Mouse (Mus musculus): ENCODE data around the gene Polg2. TPM values are rescaled to one million over a fixed set of nuclear protein-coding genes. Genes with fewer than 3 reads are reported as not detected.
"Not testable (repeated sequence)": the region's sequence is repeated elsewhere in the genome, so short reads cannot be mapped to it uniquely, and the experiment has no call there.

Polg2 gene
- polyA plus RNA-seq, 1 experiment from 2014 or later, result 15.0 TPM

DNA sequence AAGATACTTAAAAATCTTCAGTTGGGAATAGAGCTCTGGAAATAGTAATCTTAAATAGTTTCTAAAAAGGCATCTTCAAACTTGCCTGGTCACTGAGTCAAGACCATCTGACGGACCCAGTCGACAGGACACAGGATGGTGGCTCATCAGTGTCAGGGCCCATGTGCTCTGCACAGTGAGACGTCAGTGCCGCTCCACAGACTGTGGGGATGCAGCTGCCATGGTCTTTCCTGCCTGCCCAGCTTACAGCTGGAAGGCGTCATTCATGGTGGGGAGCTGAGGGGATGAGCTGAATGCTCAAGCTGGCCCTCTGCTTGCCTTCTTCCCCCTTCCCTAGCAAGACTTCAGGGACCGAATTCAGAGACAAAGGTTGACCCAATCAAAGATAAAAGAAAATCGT is 37.0 kb upstream of the Polg2 start:
- H3K36me3 ChIP-seq, result peaks cover 90% of the 10 kb centered on the region

DNA sequence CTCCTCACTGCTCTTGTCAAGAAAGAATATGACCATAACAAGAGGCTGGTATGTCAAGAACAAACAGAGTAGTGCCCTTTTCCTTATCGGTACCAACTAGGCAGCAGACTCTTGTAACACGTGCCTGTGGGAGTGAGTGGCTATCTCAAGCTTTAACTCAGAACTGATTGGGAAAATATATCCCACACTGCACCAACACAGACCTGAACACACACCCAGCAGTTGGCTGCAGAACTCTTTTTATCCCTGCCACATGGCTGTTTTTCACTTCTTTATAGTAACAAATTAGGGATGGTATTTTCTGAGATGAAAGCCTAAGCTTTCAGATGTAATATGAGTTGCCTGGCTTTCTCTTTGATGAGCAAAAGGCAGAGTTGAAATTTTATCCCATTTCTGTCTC is 36.4 kb upstream of the Polg2 start:
- no peak overlapping the region for H3K4me2 ChIP-seq (replicated peaks)
- peaks cover 92% of the 10 kb centered on the region for H3K36me3 ChIP-seq
- no peak overlapping the region for H3K9ac ChIP-seq
- H3K27ac ChIP-seq, result no peak overlapping the region
- 86% methylated on average over 2 of the region's 2 CpGs for WGBS
- H3K9me3 ChIP-seq, result no peaks in the 10 kb centered on the region
- no peak overlapping the region for H3K4me3 ChIP-seq
- H3K4me1 ChIP-seq, result peaks cover 21% of the 10 kb centered on the region
- H3K27me3 ChIP-seq, result no peaks in the 10 kb centered on the region
- ATAC-seq (ENCODE audit: low FRiP score, low read depth), result no peak

More for the DNA sequence above, 37.0 kb upstream of the Polg2 start:
- 83% methylated on average over 7 of the region's 7 CpGs for WGBS
- Histone ChIP-seq H3K4me2 (replicated peaks) (no peak overlapping the region), H3K9ac (no peak overlapping the region), H3K4me3 (no peak overlapping the region), H3K9me3 (no peaks in the 10 kb centered on the region), H3K27me3 (no peaks in the 10 kb centered on the region), H3K27ac (no peak overlapping the region), H3K4me1 (peaks cover 27% of the 10 kb centered on the region)
- ATAC-seq (ENCODE audit: low FRiP score, low read depth), result no peak

DNA sequence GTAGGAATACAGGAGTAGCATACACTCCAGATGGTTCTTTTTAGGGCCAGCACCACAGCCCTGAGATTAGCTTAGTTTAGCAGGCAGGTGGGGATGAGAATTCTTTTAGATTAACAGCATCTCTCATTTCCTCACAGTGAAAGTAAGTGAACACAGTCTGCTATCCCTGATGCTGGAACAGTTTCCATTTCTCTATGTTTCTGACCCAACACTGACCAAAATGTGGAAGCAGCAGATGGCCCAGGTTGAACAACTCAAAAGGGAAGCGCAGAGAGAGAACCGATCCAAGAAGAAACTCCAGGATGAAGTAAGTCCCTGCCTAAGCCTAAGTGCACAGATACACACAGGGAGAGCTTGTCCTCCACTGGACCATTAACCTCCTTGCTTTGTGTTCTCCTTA is 36.0 kb upstream of the Polg2 start:
- WGBS, result 96% methylated on average over 2 of the region's 2 CpGs
- no peak overlapping the region for H3K4me2 ChIP-seq (replicated peaks)
- peaks cover 21% of the 10 kb centered on the region for H3K4me1 ChIP-seq
- no peak for ATAC-seq (ENCODE audit: low FRiP score, low read depth)
- H3K27ac ChIP-seq, result no peak overlapping the region
- H3K9me3 ChIP-seq, result no peaks in the 10 kb centered on the region
- no peak overlapping the region for H3K4me3 ChIP-seq
- peaks cover 91% of the 10 kb centered on the region for H3K36me3 ChIP-seq
- no peak overlapping the region for H3K9ac ChIP-seq
- H3K27me3 ChIP-seq, result no peaks in the 10 kb centered on the region

GRCm38 (mm10) chr11:106814601-106815320 is 35.4 kb upstream of the Polg2 start:
- Histone ChIP-seq H3K4me3 (no peak overlapping the region), H3K4me1 (peaks cover 21% of the 10 kb centered on the region), H3K36me3 (peaks cover 92% of the 10 kb centered on the region), H3K4me2 (replicated peaks) (no peak overlapping the region), H3K9me3 (no peaks in the 10 kb centered on the region), H3K27me3 (no peaks in the 10 kb centered on the region), H3K27ac (no peak overlapping the region), H3K9ac (no peak overlapping the region)
- WGBS, result 72% methylated on average over 14 of the region's 14 CpGs
- ATAC-seq (ENCODE audit: low FRiP score, low read depth), result no peak

- no peak overlapping the region for H3K9ac ChIP-seq
- no peak overlapping the region for H3K4me2 ChIP-seq (replicated peaks)
- H3K4me3 ChIP-seq, result no peak overlapping the region
- no peak for ATAC-seq (ENCODE audit: low FRiP score, low read depth)
- H3K9me3 ChIP-seq, result no peaks in the 10 kb centered on the region
- WGBS, result 88% methylated on average over 7 of the region's 7 CpGs
- H3K27ac ChIP-seq, result no peak overlapping the region
- no peaks in the 10 kb centered on the region for H3K4me1 ChIP-seq
- peaks cover 94% of the 10 kb centered on the region for H3K36me3 ChIP-seq
- no peaks in the 10 kb centered on the region for H3K27me3 ChIP-seq
These were observed 33.2 kb upstream of the Polg2 start for GRCm38 (mm10) chr11:106812410-106813136.

GRCm38 (mm10) chr11:106807442-106807841 is 28.1 kb upstream of the Polg2 start:
- H3K9me3 ChIP-seq; H3K27me3 ChIP-seq; H3K4me2 ChIP-seq (replicated peaks); H3K27ac ChIP-seq; ATAC-seq (ENCODE audit: low FRiP score, low read depth); H3K9ac ChIP-seq; H3K4me3 ChIP-seq; H3K4me1 ChIP-seq: not testable (repeated sequence)
- H3K36me3 ChIP-seq, result peaks cover 80% of the 10 kb centered on the region
- 100% methylated on average over 1 of the region's 1 CpGs for WGBS

DNA sequence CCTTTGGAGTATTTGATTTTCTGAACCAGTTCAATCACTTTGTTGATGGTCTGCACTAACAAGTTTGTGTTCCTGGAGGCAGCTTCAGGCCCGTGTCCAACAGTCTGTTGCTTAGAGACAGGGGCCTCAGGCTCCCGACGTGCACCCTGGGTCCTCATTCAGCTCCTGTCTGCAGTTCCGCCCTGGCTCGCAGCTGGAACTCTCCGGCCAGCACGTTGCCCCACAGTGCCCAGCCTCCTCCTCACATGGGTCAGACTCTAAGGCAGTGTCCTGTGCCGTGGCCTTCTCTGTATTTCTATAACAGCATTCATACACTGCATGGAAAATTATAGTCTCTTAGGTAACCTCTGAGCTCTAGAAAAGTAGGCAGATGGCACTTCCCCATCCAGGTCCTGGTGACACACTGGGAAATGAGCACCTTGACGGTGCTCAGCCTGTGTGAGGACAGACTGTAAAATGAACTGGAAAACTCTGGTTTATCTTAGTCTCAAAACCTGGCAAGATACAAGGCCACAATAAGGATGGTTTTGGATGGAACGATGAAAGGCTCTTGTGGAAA is 22.8 kb upstream of the Polg2 start:
- H3K4me2 ChIP-seq (replicated peaks), result no peak overlapping the region
- H3K9ac ChIP-seq, result no peak overlapping the region
- H3K27me3 ChIP-seq, result no peaks in the 10 kb centered on the region
- H3K27ac ChIP-seq, result no peak overlapping the region
- H3K4me3 ChIP-seq, result no peak overlapping the region
- WGBS, result 86% methylated on average over 10 of the region's 10 CpGs
- peaks cover 6% of the 10 kb centered on the region; the same call in 1 of the 2 replicates for H3K9me3 ChIP-seq
- no peaks in the 10 kb centered on the region for H3K4me1 ChIP-seq
- peaks cover 88% of the 10 kb centered on the region for H3K36me3 ChIP-seq
- ATAC-seq (ENCODE audit: low FRiP score, low read depth), result no peak

DNA sequence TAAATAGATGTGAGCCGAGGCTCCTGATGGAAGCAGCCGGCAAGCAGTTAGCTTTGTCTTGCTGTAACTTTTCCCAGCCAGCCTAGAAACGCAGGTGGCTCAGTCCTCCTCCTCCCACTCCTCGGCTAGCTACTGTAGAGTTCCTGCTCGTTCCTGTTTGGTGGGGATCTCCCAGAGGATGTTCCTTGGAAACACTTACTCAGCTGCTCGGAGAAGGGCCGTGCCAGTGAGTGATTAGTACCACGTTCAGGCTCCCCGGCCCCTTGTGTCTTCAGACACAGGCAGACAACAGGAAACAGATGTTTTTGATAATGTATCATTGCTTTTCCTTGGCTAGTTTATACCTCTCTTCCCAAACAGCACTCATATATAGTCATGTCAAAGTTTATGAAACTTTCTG is 16.3 kb upstream of the Polg2 start:
- no peaks in the 10 kb centered on the region for H3K27me3 ChIP-seq
- peak; percentile 67; the same call in 1 of the 2 replicates for ATAC-seq (ENCODE audit: low FRiP score, low read depth)
- H3K4me2 ChIP-seq (replicated peaks), result peak overlapping the region; percentile 30
- peak overlapping the region; percentile 40; the same call in 1 of the 2 replicates for H3K27ac ChIP-seq
- 19% methylated on average over 9 of the region's 9 CpGs for WGBS
- peaks cover 20% of the 10 kb centered on the region for H3K4me1 ChIP-seq
- peaks cover 73% of the 10 kb centered on the region for H3K36me3 ChIP-seq
- H3K9me3 ChIP-seq, result peaks cover 6% of the 10 kb centered on the region; the same call in 1 of the 2 replicates
- H3K4me3 ChIP-seq, result no peak overlapping the region
- H3K9ac ChIP-seq, result peak overlapping the region; percentile 25; the same call in 1 of the 2 replicates

DNA sequence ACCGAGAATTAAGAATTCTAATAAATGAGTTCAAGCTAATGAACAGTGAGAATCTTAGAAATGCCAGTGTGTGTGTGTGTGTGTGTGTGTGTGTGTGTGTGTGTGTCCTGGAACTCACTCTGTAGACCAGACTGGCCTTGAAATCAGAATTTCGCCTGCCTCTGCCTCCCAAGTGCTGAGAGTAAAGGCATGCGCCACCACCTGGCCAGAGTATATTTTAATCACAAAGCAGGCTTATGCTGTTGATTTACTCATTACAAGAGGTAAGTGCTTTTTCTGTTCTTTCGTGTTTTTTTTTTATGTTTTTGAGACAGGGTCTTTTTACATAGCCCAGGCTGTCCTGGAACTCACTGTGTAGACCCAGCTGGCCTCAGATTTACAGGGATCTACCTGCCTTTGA is 14.5 kb upstream of the Polg2 start:
- ATAC-seq (ENCODE audit: low FRiP score, low read depth), result no peak
- H3K4me3 ChIP-seq, result no peak overlapping the region
- no peaks in the 10 kb centered on the region for H3K27me3 ChIP-seq
- no peak overlapping the region for H3K27ac ChIP-seq
- peaks cover 54% of the 10 kb centered on the region for H3K36me3 ChIP-seq
- 75% methylated on average over 4 of the region's 4 CpGs for WGBS
- H3K9me3 ChIP-seq, result peaks cover 6% of the 10 kb centered on the region; the same call in 1 of the 2 replicates
- no peak overlapping the region for H3K4me2 ChIP-seq (replicated peaks)
- H3K4me1 ChIP-seq, result peaks cover 31% of the 10 kb centered on the region
- no peak overlapping the region for H3K9ac ChIP-seq

GRCm38 (mm10) chr11:106789649-106790048 is 10.3 kb upstream of the Polg2 start:
- ATAC-seq (ENCODE audit: low FRiP score, low read depth), result no peak
- Histone ChIP-seq H3K4me3 (peak overlapping the region; percentile 94), H3K27me3 (no peaks in the 10 kb centered on the region), H3K4me2 (replicated peaks) (peak overlapping the region; percentile 84), H3K4me1 (peaks cover 38% of the 10 kb centered on the region), H3K27ac (peak overlapping the region; percentile 97; the same call in 1 of the 2 replicates), H3K9ac (peak overlapping the region; percentile 99), H3K9me3 (no peaks in the 10 kb centered on the region), H3K36me3 (peaks cover 47% of the 10 kb centered on the region)
- WGBS, result under 1% methylated on average over 6 of the region's 6 CpGs

GRCm38 (mm10) chr11:106788775-106789459 is 9.6 kb upstream of the Polg2 start, which contains the start of the genes Ddx5 and Cep95:
Gene Ddx5 (minus strand): TSS chr11:106789185.
Gene Cep95 (plus strand): TSS chr11:106789252.
- peaks cover 32% of the 10 kb centered on the region for H3K4me1 ChIP-seq
- peak within 1 kb of the TSS; percentile 94 for H3K4me3 ChIP-seq
- under 1% methylated on average over 57 of the region's 58 CpGs for WGBS

More at GRCm38 (mm10) chr11:106788775-106789459, 9.6 kb upstream of the Polg2 start, which contains the start of the genes Ddx5 and Cep95:
- Histone ChIP-seq H3K36me3 (peaks cover 47% of the 10 kb centered on the region), H3K9me3 (no peaks in the 10 kb centered on the region), H3K9ac (peak within 1 kb of the TSS; percentile 99), H3K27me3 (no peaks in the 10 kb centered on the region), H3K27ac (peak within 1 kb of the TSS; percentile 99), H3K4me2 (replicated peaks) (peak within 1 kb of the TSS; percentile 84)
- peak; percentile 92 for ATAC-seq (ENCODE audit: low FRiP score, low read depth)
